Mouse (Mus musculus): ENCODE data around the gene Zfp523. TPM values are rescaled to one million over a fixed set of nuclear protein-coding genes. Genes with fewer than 3 reads are reported as not detected.
"Not testable (repeated sequence)": the region's sequence is repeated elsewhere in the genome, so short reads cannot be mapped to it uniquely, and the experiment has no call there.

The Zfp523 gene
- total RNA-seq, 4 experiments from 2014 or later, result 13.0 to 19.2 (median 16.7) TPM

DNA sequence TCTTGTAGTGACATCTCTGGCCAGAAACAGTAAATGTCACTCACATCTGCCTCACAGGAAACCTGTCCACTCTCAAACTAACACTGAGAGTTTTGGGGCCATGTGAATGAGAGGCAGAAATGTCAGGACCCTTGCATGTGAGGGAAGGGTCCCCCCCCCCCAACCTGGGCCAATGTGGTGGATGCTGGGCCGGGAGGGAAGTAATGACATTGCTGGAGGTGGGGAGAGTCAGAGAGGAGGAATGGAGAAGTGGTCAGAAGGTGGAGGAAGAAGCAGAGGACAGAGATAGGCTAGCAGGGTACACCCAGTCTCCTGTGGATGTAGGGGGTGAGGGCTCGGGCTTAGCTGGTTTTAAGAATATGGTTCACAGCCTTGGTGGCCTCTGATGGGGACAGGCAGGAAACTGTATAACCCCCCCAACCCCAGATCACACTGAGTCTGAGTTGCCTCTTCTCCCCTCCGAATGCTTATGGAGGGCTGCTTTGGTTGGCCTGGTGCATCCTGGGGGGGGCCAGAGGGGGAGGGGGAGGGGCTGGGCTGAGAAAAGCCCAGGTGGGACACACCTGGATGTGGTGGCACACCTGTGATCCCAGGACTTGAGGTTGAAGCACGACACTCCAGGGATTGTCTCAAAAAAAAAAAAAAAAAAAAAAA, 32.7 kb downstream of the Zfp523 start:
- DNase-seq (ENCODE audit: low spot score in 2 of 2), result no peak

- no peak for DNase-seq (ENCODE audit: low spot score in 2 of 2)
Observed at GRCm38 (mm10) chr17:28211921-28212341, 35.0 kb downstream of the Zfp523 start.

DNA sequence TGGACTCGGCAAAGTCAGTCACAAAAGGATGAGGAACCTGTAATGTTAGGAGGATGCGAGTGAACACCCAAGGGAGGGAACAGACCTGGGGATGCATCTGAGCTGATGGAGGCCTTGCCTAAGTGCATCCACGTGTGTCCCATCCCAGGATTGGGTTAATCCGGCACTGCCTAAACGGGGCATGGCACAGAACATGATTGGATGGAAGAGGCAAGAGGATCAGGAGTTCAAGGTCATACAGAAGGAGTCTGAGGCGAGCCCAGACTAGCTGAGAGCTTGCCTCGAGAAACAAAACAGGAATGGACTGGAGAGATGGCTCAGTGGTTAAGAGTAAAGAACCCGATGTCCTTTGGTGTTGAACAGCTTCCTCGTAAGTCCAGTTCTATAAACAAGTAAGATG, 35.5 kb downstream of the Zfp523 start:
- DNase-seq (ENCODE audit: low spot score in 2 of 2), result no peak

GRCm38 (mm10) chr17:28213236-28213635, 36.3 kb downstream of the Zfp523 start:
- no peak for DNase-seq (ENCODE audit: low spot score in 2 of 2)

DNA sequence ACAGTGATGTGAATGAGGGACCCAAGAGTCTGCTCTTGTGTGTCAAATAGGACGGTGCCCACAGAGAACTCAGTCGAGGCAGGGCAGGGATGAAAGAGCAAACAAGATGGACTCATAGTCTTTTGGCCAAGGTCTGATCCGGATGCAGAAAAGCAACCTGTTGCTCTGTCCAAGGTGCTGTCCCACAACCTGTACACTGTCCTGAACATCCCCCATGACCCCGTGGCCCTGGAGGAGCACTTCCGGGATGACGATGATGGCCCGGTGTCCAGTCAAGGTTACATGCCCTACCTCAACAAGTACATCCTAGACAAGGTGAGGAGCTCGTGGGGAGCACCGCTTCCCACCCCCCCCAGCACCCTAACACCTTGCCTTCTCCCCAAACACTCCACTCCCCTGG, 39.9 kb downstream of the Zfp523 start:
- no peak for DNase-seq (ENCODE audit: low spot score in 2 of 2)

GRCm38 (mm10) chr17:28217721-28218649, 41.1 kb downstream of the Zfp523 start:
- DNase-seq (ENCODE audit: low spot score in 2 of 2), result no peak

GRCm38 (mm10) chr17:28222463-28222862, 45.5 kb downstream of the Zfp523 start:
- DNase-seq (ENCODE audit: low spot score in 2 of 2), result not testable (repeated sequence)

DNA sequence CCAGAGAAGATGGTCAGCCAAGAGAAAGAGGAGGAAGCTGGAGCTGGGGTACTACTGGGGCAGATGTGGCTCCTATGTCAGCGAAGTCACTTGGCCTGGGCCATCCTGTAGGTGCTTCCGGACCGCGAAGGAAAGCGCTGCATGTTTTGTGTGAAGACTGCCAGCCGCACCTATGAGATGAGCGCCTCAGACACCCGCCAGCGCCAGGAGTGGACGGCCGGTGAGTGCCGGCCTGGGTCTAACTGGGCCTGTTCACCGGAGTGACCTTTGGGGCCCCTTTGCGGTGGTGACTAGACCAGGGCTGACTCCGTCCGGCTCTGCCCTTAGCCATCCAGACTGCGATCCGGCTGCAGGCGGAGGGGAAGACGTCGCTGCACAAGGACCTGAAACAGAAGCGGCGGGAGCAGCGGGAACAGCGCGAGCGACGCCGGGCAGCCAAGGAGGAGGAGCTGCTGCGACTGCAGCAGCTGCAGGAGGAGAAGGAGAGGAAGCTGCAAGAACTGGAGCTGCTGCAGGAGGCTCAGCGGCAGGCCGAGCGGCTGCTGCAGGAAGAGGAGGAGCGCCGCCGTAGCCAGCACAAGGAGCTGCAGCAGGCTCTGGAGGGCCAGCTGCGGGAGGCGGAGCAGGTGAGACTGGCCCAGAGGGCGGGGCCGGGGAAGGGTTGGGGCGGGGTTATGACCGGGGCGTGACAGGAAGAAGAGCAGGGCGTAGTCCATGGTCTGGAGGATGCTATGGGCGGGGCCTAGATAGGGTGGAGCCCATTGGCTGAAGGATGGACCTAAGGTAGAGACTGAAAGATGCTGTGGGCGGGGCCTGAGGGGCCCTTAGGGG, 46.8 kb downstream of the Zfp523 start:
- DNase-seq (ENCODE audit: low spot score in 2 of 2), result peak; percentile 90 to 94

DNA sequence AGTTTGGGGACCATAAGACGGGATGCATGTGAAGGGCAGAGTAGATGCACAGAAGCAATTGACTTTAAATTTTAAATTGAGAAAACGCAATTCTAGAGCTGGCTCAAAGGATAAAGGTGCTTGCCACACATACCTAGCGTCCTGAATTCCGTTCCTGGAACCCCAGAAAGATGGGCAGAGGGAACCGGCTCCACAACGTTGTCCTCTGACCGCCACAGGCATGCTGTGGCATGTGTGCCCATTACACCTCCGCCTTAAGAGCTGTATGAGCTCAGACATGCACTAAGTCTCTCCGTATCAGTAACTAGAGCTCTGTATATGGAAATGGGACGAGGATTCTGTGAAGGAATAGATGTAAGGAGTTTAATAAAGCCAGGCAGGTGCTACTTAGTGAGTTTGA, 47.7 kb downstream of the Zfp523 start:
- DNase-seq (ENCODE audit: low spot score in 2 of 2), result no peak

GRCm38 (mm10) chr17:28226014-28226413, 49.1 kb downstream of the Zfp523 start:
- peak; percentile 81 to 89 for DNase-seq (ENCODE audit: low spot score in 2 of 2)

- no peak for DNase-seq (ENCODE audit: low spot score in 2 of 2)
Observed at GRCm38 (mm10) chr17:28230486-28230885, 53.6 kb downstream of the Zfp523 start.

DNA sequence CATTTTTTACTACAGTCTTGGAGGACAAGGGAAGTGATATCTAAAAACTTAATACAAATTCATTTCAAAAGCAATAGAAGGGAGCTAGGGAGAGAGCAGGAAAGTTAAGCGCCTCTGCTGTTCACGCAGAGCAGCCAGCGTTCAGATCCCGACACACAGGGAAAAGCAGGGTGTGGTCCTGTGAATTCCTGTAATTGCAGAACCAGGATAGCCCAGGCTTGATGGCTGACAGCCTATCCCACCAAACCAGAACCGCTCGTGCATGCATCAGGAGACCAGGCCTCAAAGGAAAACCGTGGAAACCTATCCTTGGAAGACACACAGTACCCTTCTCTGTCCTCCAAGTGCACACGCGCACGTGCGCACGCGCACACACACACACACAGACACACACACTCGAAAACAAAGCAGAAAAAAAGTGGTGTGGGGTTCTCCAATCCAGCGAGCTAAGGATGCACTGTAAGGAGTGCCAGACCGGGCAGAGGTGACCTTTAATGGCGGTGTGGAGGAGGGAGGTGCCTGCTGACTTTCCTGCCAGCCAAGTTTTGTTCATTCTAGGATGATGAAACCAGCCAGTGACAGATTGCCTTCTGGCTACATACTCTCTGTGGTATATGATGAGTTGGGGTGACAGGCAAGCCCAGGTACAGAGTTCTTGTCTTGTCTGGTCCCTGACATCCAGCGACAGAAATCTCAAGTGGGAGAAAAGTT, 54.3 kb downstream of the Zfp523 start:
- DNase-seq (ENCODE audit: low spot score in 2 of 2), result no peak

DNA sequence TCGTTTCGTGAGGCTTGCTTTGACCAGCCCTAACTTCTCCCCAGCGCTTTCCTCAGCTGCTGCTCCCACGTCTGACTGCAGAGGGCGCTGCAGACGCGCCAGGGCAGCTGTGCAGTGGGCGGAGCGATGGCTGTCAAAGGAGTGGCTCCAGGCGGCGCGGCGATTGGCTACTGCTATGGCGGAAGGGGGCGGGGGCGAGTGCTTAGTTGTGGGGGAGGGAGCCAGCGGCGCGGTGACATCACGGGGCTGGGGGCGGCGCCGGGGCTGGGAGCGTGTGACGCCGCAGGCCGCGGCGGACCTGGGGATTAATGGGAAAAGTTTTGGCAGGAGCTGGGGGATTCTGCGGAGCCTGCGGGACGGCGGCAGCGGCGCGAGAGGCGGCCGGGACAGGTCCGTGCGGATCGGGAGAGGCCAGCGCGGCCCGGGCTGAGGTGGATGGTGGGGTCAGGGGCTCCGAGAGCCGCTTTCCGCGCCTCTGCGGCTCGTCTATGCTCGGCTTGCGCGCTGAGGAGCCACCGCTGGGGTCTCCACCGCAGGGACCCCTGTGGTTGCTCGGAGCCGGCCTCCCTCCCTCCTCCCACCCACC, 55.6 kb downstream of the Zfp523 start, which contains the start of gene Ppard:
Gene Ppard (plus strand): TSS at position 226 of the 586 bp plus-strand sequence.
- peak; percentile 94 to 98 for DNase-seq (ENCODE audit: low spot score in 2 of 2)

DNA sequence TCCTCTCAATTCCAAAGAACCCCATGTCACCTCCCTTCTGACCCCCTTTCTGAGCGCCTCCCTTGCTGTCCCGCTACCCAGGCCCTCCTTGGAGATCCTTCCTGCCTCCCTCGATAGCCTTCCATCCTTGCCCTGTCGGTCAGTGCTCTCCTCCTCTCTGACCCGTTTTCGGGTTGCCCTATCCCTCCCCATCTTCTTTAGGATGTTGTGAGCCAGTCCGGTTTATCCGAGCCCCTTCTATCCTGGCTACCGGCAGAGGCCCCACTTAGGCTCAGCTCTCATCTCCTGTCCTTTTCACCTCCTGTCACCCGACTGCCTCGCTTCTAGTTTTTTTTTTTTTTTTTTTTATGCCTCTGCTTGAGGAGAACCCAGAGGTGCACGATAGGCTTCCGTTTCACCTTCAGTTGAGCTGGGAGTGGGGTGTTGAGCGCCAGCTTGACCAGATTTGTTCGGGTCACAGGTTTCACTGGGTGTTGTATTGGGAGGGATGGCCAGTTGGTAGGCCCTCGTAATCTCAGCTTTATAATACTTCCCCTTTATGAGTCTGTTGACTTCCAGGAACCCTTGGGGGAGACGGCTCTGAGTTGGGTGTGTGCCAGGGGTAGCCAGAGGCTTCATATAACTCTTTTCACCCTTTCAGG, 56.3 kb downstream of the Zfp523 start:
- no peak for DNase-seq (ENCODE audit: low spot score in 2 of 2)

DNA sequence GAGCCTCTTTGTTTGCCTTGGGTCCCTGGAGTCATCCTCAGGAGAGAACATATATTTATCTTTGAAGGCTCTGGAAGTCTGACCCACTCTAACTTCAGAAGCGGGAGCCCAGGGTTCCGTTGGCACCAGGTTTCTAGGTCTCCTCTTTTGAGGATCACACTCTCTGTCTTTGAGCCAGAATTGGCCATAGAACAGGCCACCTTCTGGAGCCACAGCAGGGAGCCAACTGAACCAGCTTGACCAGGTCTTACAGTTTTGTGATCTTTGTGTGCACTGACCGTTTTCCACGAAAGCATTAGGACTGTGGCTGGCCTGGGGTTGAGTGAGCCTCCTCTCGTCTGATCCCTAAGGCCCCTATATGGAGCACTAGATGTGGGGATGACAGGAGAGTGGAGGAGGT, 57.7 kb downstream of the Zfp523 start:
- no peak for DNase-seq (ENCODE audit: low spot score in 2 of 2)

GRCm38 (mm10) chr17:28235982-28236635, 59.2 kb downstream of the Zfp523 start:
- DNase-seq (ENCODE audit: low spot score in 2 of 2), result peak; percentile 67 to 86

DNA sequence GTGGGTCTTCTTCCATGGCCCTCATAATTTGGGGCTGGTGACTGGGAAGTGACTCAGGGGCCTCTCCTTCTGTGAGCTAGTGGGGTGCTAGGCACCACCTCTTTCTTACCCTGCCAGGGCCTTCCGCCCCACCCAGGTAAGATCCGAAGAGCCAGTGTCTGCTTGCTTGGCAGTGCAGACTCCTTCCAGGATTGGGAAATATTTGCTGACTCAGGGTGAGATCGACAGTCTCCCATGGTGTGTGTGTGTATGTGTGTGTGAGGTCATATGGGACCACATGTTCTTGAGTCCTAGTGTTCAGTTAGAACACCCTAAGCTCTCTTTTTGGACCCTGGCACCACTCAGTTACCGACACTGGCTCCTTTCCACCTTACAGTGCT, 59.7 kb downstream of the Zfp523 start:
- DNase-seq (ENCODE audit: low spot score in 2 of 2), result no peak

GRCm38 (mm10) chr17:28237362-28237761, 60.4 kb downstream of the Zfp523 start:
- no peak for DNase-seq (ENCODE audit: low spot score in 2 of 2)

GRCm38 (mm10) chr17:28237874-28238273, 60.9 kb downstream of the Zfp523 start:
- no peak for DNase-seq (ENCODE audit: low spot score in 2 of 2)

DNA sequence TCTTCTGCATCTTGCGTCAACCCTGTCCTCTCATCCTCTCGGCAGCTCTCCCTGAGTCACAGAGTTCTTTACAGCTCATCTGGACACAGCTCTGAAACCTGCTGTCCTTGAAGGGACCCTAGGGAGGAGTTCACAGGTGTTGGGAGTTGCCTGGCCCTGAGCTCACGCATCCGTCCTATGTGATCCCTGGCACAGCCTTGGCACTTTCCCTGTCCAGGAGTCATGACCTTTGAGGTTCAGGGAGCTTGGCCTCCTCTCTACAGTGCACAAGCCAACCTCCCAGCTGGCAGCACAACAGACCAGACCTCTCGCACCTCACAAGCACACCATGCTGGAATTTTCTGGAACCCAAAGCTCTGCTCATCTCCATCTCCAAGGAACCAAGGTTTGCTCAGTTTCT, 63.9 kb downstream of the Zfp523 start:
- DNase-seq (ENCODE audit: low spot score in 2 of 2), result no peak

Data from gastrocnemius, adult 8-10 months (tissue).